Mouse (Mus musculus) hindbrain, embryonic 16.5 days (tissue): ENCODE measurements around the gene Madd. TPM values are rescaled to one million over a fixed set of nuclear protein-coding genes. Genes with fewer than 3 reads are reported as not detected.

Source experiments
- polyA plus RNA-seq: library from polyadenylated mRNA; unstranded; fragments of >200 nt; fragmentation: Nextera tagmentation; extraction: Ambion mirVana; gene quantifications from 2 replicates; pipeline ENCODE4 v1.2.1, GENCODE M21; 2015

Madd gene
- polyA plus RNA-seq, 1 experiment from 2014 or later, result 49.9 TPM

Other genes starting within 250 kb of the Madd start
- gene Celf1, start 243.5 kb downstream of the Madd start, polyA plus RNA-seq, result 81.9 and 95.3 TPM in 2 replicates
- 1.1 and 2.1 TPM in 2 replicates for gene Rapsn, start 148.2 kb downstream of the Madd start, polyA plus RNA-seq
- gene Psmc3, start 129.8 kb downstream of the Madd start, polyA plus RNA-seq, result 229 and 270 TPM in 2 replicates
- 30.1 and 35.8 TPM in 2 replicates for gene Slc39a13, start 113.4 kb downstream of the Madd start, polyA plus RNA-seq
- 3.4 and 4.2 TPM in 2 replicates for gene Spi1, start 101.4 kb downstream of the Madd start, polyA plus RNA-seq
- gene Mybpc3, start 65.7 kb downstream of the Madd start, polyA plus RNA-seq, result 0.04 and 0.05 TPM in 2 replicates
- gene Nr1h3, start 19.0 kb upstream of the Madd start, polyA plus RNA-seq, result 2.6 and 3.1 TPM in 2 replicates
- 38.6 and 43.2 TPM in 2 replicates for gene Acp2, start 19.0 kb upstream of the Madd start, polyA plus RNA-seq
- gene Ddb2, start 53.1 kb upstream of the Madd start, polyA plus RNA-seq, result 16.1 and 17.4 TPM in 2 replicates
- gene Pacsin3, start 72.1 kb upstream of the Madd start, polyA plus RNA-seq, result 21.8 and 24.5 TPM in 2 replicates
- 61.2 and 67.7 TPM in 2 replicates for gene Arfgap2, start 81.1 kb upstream of the Madd start, polyA plus RNA-seq